Mouse (Mus musculus) forebrain, embryonic 16.5 days (tissue): ENCODE data around the gene Ccna1. TPM values are rescaled to one million over a fixed set of nuclear protein-coding genes. Genes with fewer than 3 reads are reported as not detected.

ENCODE experiments used
- ATAC-seq: fragments of 200-750 bp; cut with Nextera tagmentation; 2 replicates; pipeline ENCODE4 v1.8.0; 2017; ENCODE audit warnings: mild to moderate bottlenecking, moderate library complexity
- H3K27ac ChIP-seq: fragments of 300-500 bp; sonication (generic); 2 replicates; pipeline ENCODE4 v1.5.1; 2014; ENCODE audit warnings: low read length, control low read depth
- H3K27me3 ChIP-seq: fragments of 300-500 bp; sonication (generic); replicated peaks from 2 replicates; pipeline ENCODE4 v1.6.1; 2014; ENCODE audit warnings: low read length; ENCODE audit not compliant: control insufficient read depth, insufficient read depth
- H3K36me3 ChIP-seq: fragments of 300-500 bp; sonication (generic); 2 replicates; pipeline ENCODE4 v1.6.1; 2014; ENCODE audit not compliant: control insufficient read depth, insufficient read depth
- H3K4me1 ChIP-seq: fragments of 300-500 bp; sonication (generic); replicated peaks from 2 replicates; pipeline ENCODE4 v1.6.1; 2014; ENCODE audit warnings: low read length; ENCODE audit not compliant: control insufficient read depth, insufficient read depth
- H3K4me2 ChIP-seq: fragments of 300-500 bp; sonication (generic); 2 replicates; pipeline ENCODE4 v1.6.1; 2014; ENCODE audit warnings: mild to moderate bottlenecking, low read length, control low read depth
- H3K4me3 ChIP-seq: fragments of 300-500 bp; sonication (generic); replicated peaks from 2 replicates; pipeline ENCODE4 v1.5.1; 2014; ENCODE audit warnings: mild to moderate bottlenecking, low read length, control low read depth
- H3K9ac ChIP-seq: fragments of 300-500 bp; sonication (generic); replicated peaks from 2 replicates; pipeline ENCODE4 v1.6.1; 2014; ENCODE audit warnings: low read depth, low read length, control low read depth
- H3K9me3 ChIP-seq: fragments of 300-500 bp; sonication (generic); 2 replicates; pipeline ENCODE4 v1.6.1; 2016; ENCODE audit warnings: low read length; ENCODE audit not compliant: control insufficient read depth
- WGBS: fragments of 180-500 bp; shearing (Covaris S2); extraction: QIAGEN DNeasy Blood & Tissue Kit; methylation state at CpG from one replicate; pipeline ENCODE4 v1.1.7; 2014; 5-methylcytosine and 5-hydroxymethylcytosine counted together
- polyA plus RNA-seq: library from polyadenylated mRNA; unstranded; fragments of >200 nt; fragmentation: Nextera tagmentation; extraction: Ambion mirVana; gene quantifications from 2 replicates; pipeline ENCODE4 v1.2.1, GENCODE M21; 2015

The Ccna1 gene
- polyA plus RNA-seq, 1 experiment from 2014 or later: 2.1 TPM

- no peaks in the 10 kb centered on the region for H3K36me3 ChIP-seq
Observed at GRCm38 (mm10) chr3:55044601-55045370, 10.5 kb downstream of the Ccna1 start.

GRCm38 (mm10) chr3:55037608-55038007 lies 17.7 kb downstream of the Ccna1 start:
- H3K27ac ChIP-seq: no peak overlapping the region
- 90% methylated on average over 5 of the region's 5 CpGs for WGBS
- no peaks in the 10 kb centered on the region for H3K9me3 ChIP-seq
- H3K27me3 ChIP-seq: no peaks in the 10 kb centered on the region
- no peak for ATAC-seq
- no peak overlapping the region for H3K9ac ChIP-seq
- no peaks in the 10 kb centered on the region for H3K4me1 ChIP-seq
- H3K4me3 ChIP-seq: no peak overlapping the region
- no peak overlapping the region for H3K4me2 ChIP-seq
- H3K36me3 ChIP-seq: no peaks in the 10 kb centered on the region

More at GRCm38 (mm10) chr3:55044601-55045370, 10.5 kb downstream of the Ccna1 start:
- ATAC-seq: peak; percentile 90
- Histone ChIP-seq H3K4me3 (no peak overlapping the region), H3K9ac (no peak overlapping the region), H3K9me3 (no peaks in the 10 kb centered on the region), H3K4me1 (peaks cover 14% of the 10 kb centered on the region), H3K27me3 (no peaks in the 10 kb centered on the region), H3K4me2 (no peak overlapping the region), H3K27ac (peak overlapping the region; percentile 51)
- 43% methylated on average over 8 of the region's 8 CpGs for WGBS

- no peak overlapping the region for H3K4me2 ChIP-seq
- H3K9ac ChIP-seq: no peak overlapping the region
- H3K9me3 ChIP-seq: no peaks in the 10 kb centered on the region
- H3K36me3 ChIP-seq: no peaks in the 10 kb centered on the region
- no peaks in the 10 kb centered on the region for H3K27me3 ChIP-seq
- WGBS: 64% methylated on average over 7 of the region's 7 CpGs
- H3K4me1 ChIP-seq: 0 out of 2 replicates have a peak, but pooled peaks cover 2% of the 10 kb centered on the region
- no peak overlapping the region for H3K4me3 ChIP-seq
- H3K27ac ChIP-seq: no peak overlapping the region
- ATAC-seq: no peak
Observed at GRCm38 (mm10) chr3:55027271-55027840, 27.9 kb downstream of the Ccna1 start.

- Histone ChIP-seq H3K9ac (no peak overlapping the region), H3K27me3 (no peaks in the 10 kb centered on the region), H3K4me2 (no peak overlapping the region), H3K4me3 (no peak overlapping the region), H3K27ac (no peak overlapping the region), H3K9me3 (no peaks in the 10 kb centered on the region), H3K4me1 (0 out of 2 replicates have a peak, but pooled peaks cover 2% of the 10 kb centered on the region), H3K36me3 (no peaks in the 10 kb centered on the region)
- WGBS: 78% methylated on average over 3 of the region's 3 CpGs
- no peak for ATAC-seq
Observed at GRCm38 (mm10) chr3:55025502-55025901, 29.8 kb downstream of the Ccna1 start.

GRCm38 (mm10) chr3:55023347-55023746 lies 32.0 kb downstream of the Ccna1 start:
- Histone ChIP-seq H3K36me3 (no peaks in the 10 kb centered on the region), H3K27me3 (no peaks in the 10 kb centered on the region), H3K4me2 (no peak overlapping the region), H3K9me3 (no peaks in the 10 kb centered on the region), H3K4me3 (no peak overlapping the region), H3K4me1 (0 out of 2 replicates have a peak, but pooled peaks cover 2% of the 10 kb centered on the region), H3K9ac (no peak overlapping the region), H3K27ac (no peak overlapping the region)
- no peak for ATAC-seq
- 91% methylated on average over 1 of the region's 1 CpGs for WGBS

GRCm38 (mm10) chr3:55022247-55022646 lies 33.1 kb downstream of the Ccna1 start:
- H3K4me3 ChIP-seq: no peak overlapping the region
- H3K27ac ChIP-seq: no peak overlapping the region
- 83% methylated on average over 1 of the region's 1 CpGs for WGBS
- no peak overlapping the region for H3K4me2 ChIP-seq
- no peak overlapping the region for H3K9ac ChIP-seq
- no peak for ATAC-seq
- H3K4me1 ChIP-seq: no peaks in the 10 kb centered on the region
- H3K9me3 ChIP-seq: no peaks in the 10 kb centered on the region
- no peaks in the 10 kb centered on the region for H3K36me3 ChIP-seq
- H3K27me3 ChIP-seq: no peaks in the 10 kb centered on the region

- no peak overlapping the region for H3K4me2 ChIP-seq
- no peaks in the 10 kb centered on the region for H3K9me3 ChIP-seq
- no peaks in the 10 kb centered on the region for H3K27me3 ChIP-seq
- no peak overlapping the region for H3K27ac ChIP-seq
- H3K4me3 ChIP-seq: no peak overlapping the region
- 56% methylated on average over 4 of the region's 4 CpGs for WGBS
- no peak for ATAC-seq
- no peaks in the 10 kb centered on the region for H3K36me3 ChIP-seq
- H3K4me1 ChIP-seq: no peaks in the 10 kb centered on the region; the same call in 1 of the 2 replicates
- H3K9ac ChIP-seq: no peak overlapping the region
Observed at GRCm38 (mm10) chr3:55012536-55012935, 42.8 kb downstream of the Ccna1 start.

GRCm38 (mm10) chr3:55011681-55012080 lies 43.6 kb downstream of the Ccna1 start:
- WGBS: 33% methylated on average over 7 of the region's 7 CpGs
- Histone ChIP-seq H3K4me3 (no peak overlapping the region), H3K27ac (no peak overlapping the region), H3K9ac (no peak overlapping the region), H3K27me3 (0 out of 2 replicates have a peak, but pooled peaks cover 2% of the 10 kb centered on the region), H3K4me1 (no peaks in the 10 kb centered on the region; the same call in 1 of the 2 replicates), H3K9me3 (no peaks in the 10 kb centered on the region), H3K4me2 (no peak overlapping the region), H3K36me3 (no peaks in the 10 kb centered on the region)
- no peak for ATAC-seq

- no peak overlapping the region for H3K4me3 ChIP-seq
- H3K4me2 ChIP-seq: no peak overlapping the region
- ATAC-seq: no peak
- 25% methylated on average over 6 of the region's 6 CpGs for WGBS
- H3K4me1 ChIP-seq: no peaks in the 10 kb centered on the region; the same call in 1 of the 2 replicates
- no peak overlapping the region for H3K9ac ChIP-seq
- H3K36me3 ChIP-seq: no peaks in the 10 kb centered on the region
- H3K27ac ChIP-seq: no peak overlapping the region
- H3K9me3 ChIP-seq: no peaks in the 10 kb centered on the region
- 0 out of 2 replicates have a peak, but pooled peaks cover 2% of the 10 kb centered on the region for H3K27me3 ChIP-seq
Observed at GRCm38 (mm10) chr3:55008965-55009741, 46.1 kb downstream of the Ccna1 start.
